Mouse (Mus musculus): ENCODE measurements around the gene Gm17018. TPM values are rescaled to one million over a fixed set of nuclear protein-coding genes. Genes with fewer than 3 reads are reported as not detected.

Gene Gm17018
- polyA plus RNA-seq, 1 experiment from 2014 or later, result 50.1 TPM

GRCm38 (mm10) chr19:45530200-45530995 is 30.0 kb upstream of the Gm17018 start:
- no peak overlapping the region for H3K4me2 ChIP-seq (ENCODE audit: low read length)
- ATAC-seq (no peak), DNase-seq (ENCODE audit: low spot score) (no peak)
- H3K4me3 ChIP-seq (ENCODE audit: low read depth, low read length), result no peak overlapping the region
- H3K27me3 ChIP-seq (replicated peaks; ENCODE audit: control insufficient read depth, insufficient read depth, low read length), result no peaks in the 10 kb centered on the region
- peaks cover 3% of the 10 kb centered on the region; the same call in 1 of the 2 replicates for H3K4me1 ChIP-seq (ENCODE audit: control insufficient read depth, insufficient read depth, low read length)
- H3K36me3 ChIP-seq (ENCODE audit: control insufficient read depth, insufficient read depth, low read length), result peaks cover 39% of the 10 kb centered on the region
- H3K9ac ChIP-seq (ENCODE audit: low read length), result no peak overlapping the region
- no peaks in the 10 kb centered on the region for H3K9me3 ChIP-seq (replicated peaks; ENCODE audit: control insufficient read depth, low read length)
- H3K27ac ChIP-seq (ENCODE audit: low read depth, low read length), result no peak overlapping the region
- WGBS, result 89% methylated on average over 15 of the region's 15 CpGs

DNA sequence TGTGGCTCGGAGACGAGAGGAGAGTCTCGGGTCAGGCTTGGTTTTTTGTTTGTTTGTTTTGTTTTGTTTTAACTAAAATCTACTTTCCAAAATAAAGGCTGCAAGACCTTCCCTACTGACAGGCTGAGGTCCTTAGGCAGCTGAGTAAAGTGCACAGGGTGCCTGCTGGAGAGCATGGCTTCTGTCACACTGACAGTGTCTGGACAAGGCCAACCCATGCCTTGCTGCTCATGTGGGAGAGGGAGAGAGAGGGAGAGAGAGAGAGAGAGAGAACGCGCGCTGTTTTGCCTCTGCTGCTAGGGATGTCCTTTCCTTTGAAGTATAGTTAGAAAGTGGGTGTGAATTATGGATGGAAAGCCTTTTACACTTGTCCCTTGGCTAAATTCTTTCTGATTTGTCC is 28.9 kb upstream of the Gm17018 start:
- DNase-seq (ENCODE audit: low spot score), result no peak
- Histone ChIP-seq H3K4me2 (ENCODE audit: low read length) (no peak overlapping the region), H3K4me3 (ENCODE audit: low read depth, low read length) (no peak overlapping the region), H3K4me1 (ENCODE audit: control insufficient read depth, insufficient read depth, low read length) (peaks cover 3% of the 10 kb centered on the region; the same call in 1 of the 2 replicates), H3K27ac (ENCODE audit: low read depth, low read length) (no peak overlapping the region), H3K9me3 (replicated peaks; ENCODE audit: control insufficient read depth, low read length) (no peaks in the 10 kb centered on the region), H3K9ac (ENCODE audit: low read length) (no peak overlapping the region), H3K36me3 (ENCODE audit: control insufficient read depth, insufficient read depth, low read length) (peaks cover 39% of the 10 kb centered on the region), H3K27me3 (replicated peaks; ENCODE audit: control insufficient read depth, insufficient read depth, low read length) (no peaks in the 10 kb centered on the region)
- ATAC-seq, result no peak
- WGBS, result 67% methylated on average over 6 of the region's 6 CpGs

- Histone ChIP-seq H3K4me3 (ENCODE audit: low read depth, low read length) (no peak overlapping the region), H3K27me3 (replicated peaks; ENCODE audit: control insufficient read depth, insufficient read depth, low read length) (no peaks in the 10 kb centered on the region), H3K27ac (ENCODE audit: low read depth, low read length) (no peak overlapping the region), H3K36me3 (ENCODE audit: control insufficient read depth, insufficient read depth, low read length) (peaks cover 23% of the 10 kb centered on the region), H3K4me1 (ENCODE audit: control insufficient read depth, insufficient read depth, low read length) (peaks cover 3% of the 10 kb centered on the region; the same call in 1 of the 2 replicates), H3K9me3 (replicated peaks; ENCODE audit: control insufficient read depth, low read length) (no peaks in the 10 kb centered on the region), H3K9ac (ENCODE audit: low read length) (no peak overlapping the region), H3K4me2 (ENCODE audit: low read length) (no peak overlapping the region)
- ATAC-seq (no peak), DNase-seq (ENCODE audit: low spot score) (no peak)
- WGBS, result 63% methylated on average over 7 of the region's 7 CpGs
Observed at GRCm38 (mm10) chr19:45533617-45534016, 26.8 kb upstream of the Gm17018 start.

GRCm38 (mm10) chr19:45535214-45535735 is 25.1 kb upstream of the Gm17018 start:
- no peak for ATAC-seq
- WGBS, result 82% methylated on average over 8 of the region's 8 CpGs
- H3K9ac ChIP-seq (ENCODE audit: low read length), result no peak overlapping the region

DNA sequence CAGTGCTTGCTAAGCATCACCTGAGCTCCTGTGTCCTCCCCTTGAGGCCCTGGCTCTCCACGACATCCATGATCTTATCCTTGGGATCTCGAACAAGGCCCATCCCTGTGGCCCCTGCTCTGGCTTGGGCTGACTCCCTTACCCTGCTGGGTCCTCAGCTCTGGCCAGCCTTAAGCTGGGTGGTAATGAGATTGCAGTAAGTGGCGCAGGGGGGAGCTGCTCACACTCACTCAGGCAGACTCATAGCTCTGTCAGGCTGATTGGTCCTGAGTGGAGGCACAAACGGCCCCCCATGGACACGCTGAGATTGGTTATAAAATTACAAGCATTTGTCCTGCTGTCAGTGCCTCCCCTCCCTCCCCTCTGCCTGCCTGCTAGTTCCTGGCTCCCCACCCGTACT is 24.5 kb upstream of the Gm17018 start:
- DNase-seq (ENCODE audit: low spot score) (no peak), ATAC-seq (no peak)
- WGBS, result 75% methylated on average over 6 of the region's 6 CpGs
- H3K27me3 ChIP-seq (replicated peaks; ENCODE audit: control insufficient read depth, insufficient read depth, low read length), result no peaks in the 10 kb centered on the region; the same call in 1 of the 2 replicates
- H3K36me3 ChIP-seq (ENCODE audit: control insufficient read depth, insufficient read depth, low read length), result 0 out of 2 replicates have a peak, but pooled peaks cover 3% of the 10 kb centered on the region
- H3K9ac ChIP-seq (ENCODE audit: low read length), result no peak overlapping the region
- H3K27ac ChIP-seq (ENCODE audit: low read depth, low read length), result no peak overlapping the region
- no peak overlapping the region for H3K4me2 ChIP-seq (ENCODE audit: low read length)
- H3K9me3 ChIP-seq (replicated peaks; ENCODE audit: control insufficient read depth, low read length), result no peaks in the 10 kb centered on the region
- H3K4me1 ChIP-seq (ENCODE audit: control insufficient read depth, insufficient read depth, low read length), result peaks cover 5% of the 10 kb centered on the region; the same call in 1 of the 2 replicates
- H3K4me3 ChIP-seq (ENCODE audit: low read depth, low read length), result no peak overlapping the region

More at GRCm38 (mm10) chr19:45535214-45535735, 25.1 kb upstream of the Gm17018 start:
- Histone ChIP-seq H3K4me2 (ENCODE audit: low read length) (no peak overlapping the region), H3K36me3 (ENCODE audit: control insufficient read depth, insufficient read depth, low read length) (peaks cover 10% of the 10 kb centered on the region; the same call in 1 of the 2 replicates), H3K27me3 (replicated peaks; ENCODE audit: control insufficient read depth, insufficient read depth, low read length) (no peaks in the 10 kb centered on the region), H3K4me3 (ENCODE audit: low read depth, low read length) (no peak overlapping the region), H3K4me1 (ENCODE audit: control insufficient read depth, insufficient read depth, low read length) (peaks cover 3% of the 10 kb centered on the region; the same call in 1 of the 2 replicates), H3K9me3 (replicated peaks; ENCODE audit: control insufficient read depth, low read length) (no peaks in the 10 kb centered on the region), H3K27ac (ENCODE audit: low read depth, low read length) (no peak overlapping the region)
- DNase-seq (ENCODE audit: low spot score), result no peak

DNA sequence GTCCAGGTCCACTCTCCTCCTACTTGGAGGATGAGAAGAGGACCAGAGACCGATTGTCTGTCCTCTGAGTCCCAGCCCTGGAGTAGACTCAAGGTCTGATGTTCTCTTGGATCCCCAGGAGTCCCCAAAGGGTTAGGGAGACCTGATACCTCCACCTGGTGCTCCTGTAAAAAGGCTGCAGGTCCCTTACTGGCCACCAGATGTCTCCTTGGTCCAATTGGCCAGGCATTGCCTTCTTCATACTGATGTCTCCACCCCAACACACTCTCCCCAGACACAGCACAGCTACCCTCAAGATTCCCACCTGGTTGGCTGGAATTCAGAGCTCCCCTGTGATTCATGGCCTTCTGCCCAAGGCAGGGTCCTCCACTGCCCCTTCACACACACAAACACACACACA is 22.9 kb upstream of the Gm17018 start:
- H3K4me2 ChIP-seq (ENCODE audit: low read length), result no peak overlapping the region
- H3K4me1 ChIP-seq (ENCODE audit: control insufficient read depth, insufficient read depth, low read length), result peaks cover 7% of the 10 kb centered on the region; the same call in 1 of the 2 replicates
- H3K4me3 ChIP-seq (ENCODE audit: low read depth, low read length), result no peak overlapping the region
- H3K36me3 ChIP-seq (ENCODE audit: control insufficient read depth, insufficient read depth, low read length), result no peaks in the 10 kb centered on the region
- DNase-seq (ENCODE audit: low spot score), result peak; percentile 22
- H3K9ac ChIP-seq (ENCODE audit: low read length), result no peak overlapping the region
- H3K27me3 ChIP-seq (replicated peaks; ENCODE audit: control insufficient read depth, insufficient read depth, low read length), result peaks cover 5% of the 10 kb centered on the region
- no peak for ATAC-seq
- 69% methylated on average over 1 of the region's 1 CpGs for whole genome bisulfite sequencing
- H3K9me3 ChIP-seq (replicated peaks; ENCODE audit: control insufficient read depth, low read length), result no peaks in the 10 kb centered on the region
- no peak overlapping the region for H3K27ac ChIP-seq (ENCODE audit: low read depth, low read length)

DNA sequence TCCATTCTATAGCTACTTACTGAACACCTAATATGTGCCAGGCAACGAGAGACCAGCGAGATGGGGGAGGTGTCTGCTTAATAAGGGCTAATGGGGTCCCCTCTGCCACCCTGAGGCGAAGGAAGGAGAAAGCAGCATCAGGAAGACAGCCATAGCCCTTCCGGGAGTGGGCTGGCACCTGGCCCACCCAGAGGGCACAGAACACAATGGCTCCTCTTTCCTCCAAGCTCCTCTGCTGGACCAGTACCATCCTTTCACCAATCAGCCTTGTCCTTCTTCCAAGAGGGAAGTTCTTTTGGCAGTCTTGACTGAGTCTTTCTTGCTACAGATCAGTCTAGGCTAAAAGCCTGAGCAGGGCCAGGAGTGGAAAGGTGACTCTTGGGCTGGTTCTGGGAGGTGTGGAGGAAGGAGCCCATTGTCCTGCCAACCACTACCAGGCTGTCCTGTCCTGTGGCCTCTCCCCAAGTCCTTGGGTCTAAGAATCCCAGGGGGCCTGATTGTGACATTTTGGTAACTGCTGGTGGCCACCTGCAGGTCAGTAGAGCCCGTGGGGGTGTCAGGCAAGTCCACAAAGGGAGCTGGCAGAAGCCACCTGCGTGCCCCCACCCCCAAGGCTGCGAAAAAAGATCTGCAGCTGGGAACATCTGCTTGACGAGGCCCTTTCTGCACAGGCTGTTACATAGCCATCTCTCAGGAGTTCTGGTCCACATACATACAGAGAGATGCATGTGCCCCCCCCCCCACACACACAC is 19.6 kb upstream of the Gm17018 start:
- 22% methylated on average over 8 of the region's 8 CpGs for WGBS
- DNase-seq (ENCODE audit: low spot score), result peak; percentile 34
- H3K27me3 ChIP-seq (replicated peaks; ENCODE audit: control insufficient read depth, insufficient read depth, low read length), result peaks cover 23% of the 10 kb centered on the region

GRCm38 (mm10) chr19:45541409-45542041 is 18.9 kb upstream of the Gm17018 start:
- peaks cover 23% of the 10 kb centered on the region for H3K27me3 ChIP-seq (replicated peaks; ENCODE audit: control insufficient read depth, insufficient read depth, low read length)
- under 1% methylated on average over 41 of the region's 58 CpGs for WGBS
- peak overlapping the region; percentile 67 for H3K9ac ChIP-seq (ENCODE audit: low read length)
- ATAC-seq, result peak; percentile 62
- peak overlapping the region; percentile 44; the same call in 1 of the 2 replicates for H3K27ac ChIP-seq (ENCODE audit: low read depth, low read length)
- DNase-seq (ENCODE audit: low spot score), result peak; percentile 77
- peak overlapping the region; percentile 71 for H3K4me2 ChIP-seq (ENCODE audit: low read length)
- no peaks in the 10 kb centered on the region for H3K9me3 ChIP-seq (replicated peaks; ENCODE audit: control insufficient read depth, low read length)
- H3K4me3 ChIP-seq (ENCODE audit: low read depth, low read length), result peak overlapping the region; percentile 38
- peaks cover 5% of the 10 kb centered on the region; the same call in 1 of the 2 replicates for H3K4me1 ChIP-seq (ENCODE audit: control insufficient read depth, insufficient read depth, low read length)
- H3K36me3 ChIP-seq (ENCODE audit: control insufficient read depth, insufficient read depth, low read length), result no peaks in the 10 kb centered on the region

More for the DNA sequence above, 19.6 kb upstream of the Gm17018 start:
- no peaks in the 10 kb centered on the region for H3K9me3 ChIP-seq (replicated peaks; ENCODE audit: control insufficient read depth, low read length)
- H3K4me2 ChIP-seq (ENCODE audit: low read length), result peak overlapping the region; percentile 71
- H3K4me1 ChIP-seq (ENCODE audit: control insufficient read depth, insufficient read depth, low read length), result peaks cover 5% of the 10 kb centered on the region; the same call in 1 of the 2 replicates
- H3K4me3 ChIP-seq (ENCODE audit: low read depth, low read length), result peak overlapping the region; percentile 38
- H3K36me3 ChIP-seq (ENCODE audit: control insufficient read depth, insufficient read depth, low read length), result no peaks in the 10 kb centered on the region
- peak overlapping the region; percentile 67 for H3K9ac ChIP-seq (ENCODE audit: low read length)
- H3K27ac ChIP-seq (ENCODE audit: low read depth, low read length), result 0 out of 2 replicates have a peak overlapping the region, but pooled peaks have one; percentile 44
- no peak; the same call in 1 of the 2 replicates for ATAC-seq
